Mouse (Mus musculus): ENCODE results near the gene Mrpl38. TPM values are rescaled to one million over a fixed set of nuclear protein-coding genes. Genes with fewer than 3 reads are reported as not detected.

Gene Mrpl38
- total RNA-seq (2021), result 10 to 100 TPM; 86.8 to 94.1 TPM
- long read RNA-seq, experiment 1, transcript Mrpl38-201 (9 exons, 1,411 nt), result major isoform, 153 of 181 reads
- long read RNA-seq, experiment 1, transcript Mrpl38-205 (8 exons, 1,403 nt), result minor isoform, 7 of 181 reads
- long read RNA-seq, experiment 1, partial matches to known transcripts, result 10 of 181 reads
- long read RNA-seq, experiment 1, other reads (novel, unspliced or antisense), result 11 of 181 reads
- long read RNA-seq, experiment 2, transcript Mrpl38-201 (9 exons, 1,411 nt), result major isoform, 83 of 100 reads
- long read RNA-seq, experiment 2, partial matches to known transcripts, result 6 of 100 reads
- long read RNA-seq, experiment 2, other reads (novel, unspliced or antisense), result 5 of 100 reads

GRCm38 (mm10) chr11:116138468-116139138 is at the start of gene Mrpl38:
Mrpl38 (minus strand) TSS chr11:116138868.
- DNase-seq, result peak; percentile 93

- DNase-seq, result no peak
These were observed 48.7 kb upstream of the Mrpl38 start for GRCm38 (mm10) chr11:116187226-116187930.

GRCm38 (mm10) chr11:116186360-116186759 is 47.7 kb upstream of the Mrpl38 start:
- no peak for DNase-seq

DNA sequence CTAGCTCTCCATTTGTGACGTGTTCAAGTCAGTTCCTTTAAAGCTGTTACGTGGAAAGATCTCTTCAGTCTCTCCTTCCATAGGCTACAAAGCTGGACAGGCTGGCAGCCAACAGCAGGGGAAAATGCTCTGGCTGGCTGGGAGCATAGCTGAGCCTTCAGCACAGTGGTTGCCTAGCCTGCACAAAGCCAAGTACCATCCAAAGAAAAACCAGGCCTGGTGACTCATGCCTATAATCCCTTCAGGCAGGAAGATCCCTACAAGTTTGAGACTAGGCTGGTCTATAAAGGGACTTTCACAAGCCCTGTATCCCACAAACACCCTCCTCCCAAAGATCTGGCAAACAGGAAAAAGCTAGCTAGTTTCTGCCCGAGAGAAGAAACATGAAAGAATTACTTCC is 47.2 kb upstream of the Mrpl38 start:
- no peak for DNase-seq

DNA sequence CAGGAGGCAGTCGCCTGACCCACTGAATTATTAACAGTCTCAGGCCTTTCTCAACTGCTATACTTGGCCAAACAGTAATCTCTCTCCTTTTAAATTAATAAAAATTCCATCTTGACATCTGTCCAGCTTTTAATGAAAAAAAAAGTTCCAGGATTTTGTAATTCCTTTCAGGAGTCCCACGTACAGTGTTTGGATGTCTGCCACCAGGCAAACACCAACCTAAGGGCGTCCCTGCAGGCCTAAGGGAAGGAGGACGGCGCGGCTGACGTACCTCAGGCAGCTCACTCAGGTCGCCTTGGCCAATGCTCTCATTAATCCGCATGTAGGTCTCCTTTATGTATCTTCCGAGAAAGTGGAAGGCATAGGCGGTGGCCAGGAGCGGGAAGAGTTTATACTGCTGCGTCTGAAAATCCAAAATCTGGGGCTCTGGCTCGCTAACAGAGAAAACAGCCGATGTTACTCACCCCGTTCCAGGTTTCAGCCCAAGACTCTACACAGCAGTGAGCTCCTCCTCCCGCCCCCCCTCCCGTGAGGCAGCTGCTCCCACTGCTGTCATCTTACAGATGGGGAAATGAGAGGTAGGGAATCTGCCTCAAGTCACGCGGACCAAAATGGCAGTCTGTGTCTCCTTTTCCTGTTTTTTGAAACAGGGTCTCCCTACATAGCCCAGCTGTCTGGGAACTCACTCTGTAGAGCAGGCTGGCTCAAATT is 39.9 kb upstream of the Mrpl38 start:
- DNase-seq, result peak; percentile 49

- no peak for DNase-seq
These were observed 37.3 kb upstream of the Mrpl38 start for GRCm38 (mm10) chr11:116176010-116176409.

GRCm38 (mm10) chr11:116174775-116175448 is 36.2 kb upstream of the Mrpl38 start:
- peak; percentile 69 for DNase-seq

DNA sequence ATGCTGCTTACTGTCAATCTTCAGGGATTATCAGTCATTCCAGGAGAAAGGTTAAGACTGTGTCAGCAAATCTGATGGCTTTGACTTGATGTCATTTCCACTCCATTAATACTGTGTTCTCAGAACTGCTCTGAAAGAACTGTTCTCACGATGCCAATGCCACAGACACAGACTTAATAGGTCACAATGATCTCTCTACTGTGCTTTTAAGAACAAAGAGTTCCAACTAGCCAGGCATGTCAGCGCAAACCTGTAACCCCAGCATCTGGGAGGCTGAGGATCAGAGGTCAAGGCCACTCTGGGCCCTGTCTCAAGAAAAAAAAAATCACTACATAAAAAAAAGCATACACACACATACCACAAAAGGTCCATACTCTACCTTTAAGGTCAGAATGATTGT is 33.3 kb upstream of the Mrpl38 start:
- no peak for DNase-seq

DNA sequence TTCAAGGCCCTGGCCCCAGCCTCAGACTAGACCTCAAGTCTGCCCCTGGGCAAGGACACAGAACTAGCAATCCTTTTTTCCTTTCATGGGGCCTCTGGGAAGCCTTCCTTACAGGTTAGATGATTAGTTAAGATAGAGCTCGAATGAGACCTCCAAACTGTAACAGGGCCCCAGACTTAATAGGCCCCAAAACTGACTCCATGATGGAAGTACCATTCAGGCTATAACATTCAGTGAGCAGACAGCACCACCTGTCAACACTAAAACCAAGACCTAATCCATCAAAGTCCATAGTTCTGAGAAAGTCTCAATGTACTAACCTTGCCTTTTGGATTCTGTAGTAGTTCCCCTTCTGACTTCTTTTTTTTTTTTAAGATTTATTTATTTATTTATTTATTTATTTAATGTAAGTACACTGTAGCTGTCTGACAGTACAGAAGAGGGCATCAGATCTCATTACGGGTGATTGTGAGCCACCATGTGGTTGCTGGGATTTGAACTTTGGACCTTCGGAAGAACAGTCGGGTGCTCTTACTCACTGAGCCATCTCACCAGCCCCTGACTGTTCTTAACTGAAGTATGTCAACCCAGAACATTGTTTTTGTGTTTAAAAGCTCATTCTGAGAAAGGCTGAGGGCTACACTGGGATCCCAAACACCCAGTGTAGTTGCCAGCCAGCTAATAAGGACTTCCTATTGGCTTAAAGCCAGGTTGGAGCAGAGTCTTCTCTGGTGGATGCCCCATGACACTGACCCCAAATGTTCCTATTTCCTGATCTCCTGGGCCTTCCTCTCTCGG is 31.5 kb upstream of the Mrpl38 start:
- no peak for DNase-seq

DNA sequence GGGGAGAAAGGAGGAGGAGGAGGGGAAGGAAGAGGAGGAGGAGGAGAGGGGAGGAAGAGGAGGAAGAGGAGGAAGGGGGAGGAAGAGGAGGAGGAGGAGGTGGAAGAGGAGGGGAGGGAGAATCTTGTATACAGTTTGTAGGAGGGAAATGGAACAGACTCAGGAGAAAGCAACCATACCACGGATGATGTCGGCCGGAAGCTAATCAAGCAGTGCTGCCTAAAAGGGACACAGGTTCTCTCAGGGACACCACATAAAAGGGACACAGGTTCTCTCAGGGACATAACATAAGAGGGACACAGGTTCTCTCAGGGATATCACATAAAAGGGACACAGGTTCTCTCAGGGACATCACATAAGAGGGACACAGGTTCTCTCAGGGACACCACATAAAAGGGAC is 30.5 kb upstream of the Mrpl38 start:
- no peak for DNase-seq

GRCm38 (mm10) chr11:116167884-116168439 is 29.3 kb upstream of the Mrpl38 start, which contains the start of gene Fbf1:
Fbf1 (minus strand) TSS chr11:116168166.
- peak; percentile 95 for DNase-seq

DNA sequence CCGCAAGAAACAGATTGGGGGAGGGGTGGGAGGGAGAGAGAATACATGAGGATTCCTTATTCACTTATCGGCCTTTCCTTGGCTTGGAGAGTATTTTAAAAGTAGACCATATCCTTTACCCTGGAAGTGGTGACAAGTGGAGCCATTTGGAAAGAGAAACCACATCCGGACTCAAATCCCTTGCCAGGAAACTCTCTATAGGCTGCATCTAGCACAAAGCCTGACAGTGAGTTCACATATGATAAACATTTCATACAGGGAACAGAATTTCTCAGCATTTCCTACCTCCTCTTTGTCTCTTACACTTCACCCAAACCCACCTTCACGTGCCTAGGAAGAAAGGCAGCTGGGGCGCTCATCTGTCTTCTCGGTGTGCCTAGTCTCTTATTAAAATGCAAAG is 28.6 kb upstream of the Mrpl38 start:
- DNase-seq, result no peak

GRCm38 (mm10) chr11:116163002-116163401 is 24.3 kb upstream of the Mrpl38 start:
- DNase-seq, result no peak

- DNase-seq, result no peak
These were observed 23.5 kb upstream of the Mrpl38 start for GRCm38 (mm10) chr11:116162146-116162545.

GRCm38 (mm10) chr11:116161312-116161711 is 22.6 kb upstream of the Mrpl38 start:
- DNase-seq, result no peak

- no peak for DNase-seq
These were observed 12.3 kb upstream of the Mrpl38 start for GRCm38 (mm10) chr11:116150960-116151359.

GRCm38 (mm10) chr11:116149341-116149740 is 10.7 kb upstream of the Mrpl38 start:
- DNase-seq, result no peak

GRCm38 (mm10) chr11:116148761-116149221 is 10.1 kb upstream of the Mrpl38 start:
- no peak for DNase-seq

GRCm38 (mm10) chr11:116146294-116146985 is 7.8 kb upstream of the Mrpl38 start:
- no peak for DNase-seq
